Mouse (Mus musculus): ENCODE data around the gene Crispld2. TPM values are rescaled to one million over a fixed set of nuclear protein-coding genes. Genes with fewer than 3 reads are reported as not detected.

Crispld2 gene
- total and polyA plus RNA-seq, 3 experiments = not detected

DNA sequence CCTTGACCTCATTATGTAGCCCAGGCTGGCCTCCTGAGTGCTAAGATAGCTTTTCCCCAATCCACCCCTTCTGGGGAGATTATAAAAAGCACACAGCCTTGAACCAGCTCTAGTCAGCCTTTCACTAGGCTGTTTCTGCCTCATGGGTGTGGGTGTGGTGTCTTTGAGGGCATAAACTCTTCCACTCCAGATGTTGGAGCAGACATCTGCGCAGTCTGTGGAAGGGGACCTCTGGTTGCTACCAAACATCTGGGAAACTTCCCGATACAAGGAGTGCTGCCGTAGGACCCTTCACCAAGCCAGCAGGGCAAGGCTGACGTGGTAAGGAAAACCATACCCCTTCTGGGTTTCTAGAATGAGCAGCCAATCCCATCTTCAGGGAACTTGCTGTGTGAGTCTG lies 59.7 kb downstream of the Crispld2 start:
- in situ Hi-C loops (cut with MboI; ENCODE audit: low pct_ligation_motif_present, low pct_unique_long_range_greater_than_20kb, low sequenced_read_pairs) (no loop called here), dilution Hi-C loops (cut with MboI; ENCODE audit: extremely low pct_ligation_motif_present, extremely low pct_unique_long_range_greater_than_20kb, low sequenced_read_pairs) (no loop called here)
- Histone ChIP-seq H3K36me3 (replicated peaks in 1 of 2; ENCODE audit: control insufficient read depth in 1 of 2, insufficient read depth in 1 of 2, low read length in 1 of 2) (no peaks in the 10 kb centered on the region), H3K27ac (ENCODE audit: insufficient read depth, low read depth) (no peak overlapping the region), H3K4me3 (replicated peaks in 1 of 3; ENCODE audit: low read depth in 2 of 3, low read length in 2 of 3, poor library complexity in 1 of 3) (no peak overlapping the region), H3K9me3 (replicated peaks; ENCODE audit: low read length) (peaks cover 8% of the 10 kb centered on the region), H3K9ac (ENCODE audit: insufficient read depth, low read depth) (no peak overlapping the region), H3K79me2 (replicated peaks; ENCODE audit: control insufficient read depth, extremely low read depth, insufficient read depth, poor library complexity, severe bottlenecking) (no peaks in the 10 kb centered on the region), H3K27me3 (replicated peaks) (peaks cover 77% of the 10 kb centered on the region), H3K4me2 (ENCODE audit: insufficient read depth, low read depth, poor library complexity, severe bottlenecking) (no peak overlapping the region), H3K4me1 (ENCODE audit: control insufficient read depth in 1 of 2, insufficient read depth in 2 of 2) (peaks cover 0 to 5% of the 10 kb centered on the region in 2 experiments; a peak in 2 of 4 replicates)
- no peak for TF ChIP-seq TBP (conservative IDR thresholded peaks at IDR 0.05; ENCODE audit: low read depth, low read length)
- no peak for TF ChIP-seq ZNF384 (IDR thresholded peaks at IDR 0.05; ENCODE audit: low read depth, low read length)
- no peak for TF ChIP-seq ETS1 (conservative IDR thresholded peaks at IDR 0.05; ENCODE audit: low read depth, low read length)
- TF ChIP-seq E2F4 (IDR thresholded peaks at IDR 0.05; ENCODE audit: insufficient replicate concordance, low read depth, low read length) = no peak
- TF ChIP-seq CHD2 (IDR thresholded peaks at IDR 0.05; ENCODE audit: low read length) = no peak
- TF ChIP-seq USF1 (IDR thresholded peaks at IDR 0.05; ENCODE audit: low read depth, low read length) = no peak
- no peak for TF ChIP-seq MAZ (IDR thresholded peaks at IDR 0.05; ENCODE audit: low read depth, low read length)
- TF ChIP-seq ELF1 (IDR thresholded peaks at IDR 0.05; ENCODE audit: low read depth, low read length) = no peak
- no peak for TF ChIP-seq ZKSCAN1 (IDR thresholded peaks at IDR 0.05; ENCODE audit: borderline replicate concordance, low read depth, low read length)
- DNase-seq (ENCODE audit: extremely low read depth) = no peak

DNA sequence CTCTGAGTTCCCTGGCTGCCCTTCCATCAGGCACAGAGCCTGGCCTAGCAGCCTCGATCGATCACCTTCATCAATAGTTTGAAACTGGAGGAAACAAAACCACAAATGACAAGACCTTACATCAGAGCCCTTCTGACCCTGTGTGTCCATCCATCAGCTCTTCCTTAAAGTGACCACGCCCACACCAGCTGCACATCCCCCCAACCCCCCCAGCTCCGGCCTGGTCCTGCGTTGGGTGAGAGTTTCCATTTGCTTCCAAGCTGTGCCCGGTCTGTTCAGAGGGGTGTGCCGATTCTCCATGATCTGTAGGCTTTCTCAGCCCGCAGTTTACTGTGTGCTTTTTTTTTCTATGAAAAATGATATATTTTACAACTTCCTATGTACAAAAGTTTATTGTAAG lies 60.1 kb downstream of the Crispld2 start:
- Histone ChIP-seq H3K9ac (ENCODE audit: insufficient read depth, low read depth) (no peak overlapping the region), H3K4me2 (ENCODE audit: insufficient read depth, low read depth, poor library complexity, severe bottlenecking) (no peak overlapping the region), H3K27me3 (replicated peaks) (peaks cover 77% of the 10 kb centered on the region), H3K4me1 (ENCODE audit: control insufficient read depth in 1 of 2, insufficient read depth in 2 of 2) (peaks cover 0 to 5% of the 10 kb centered on the region in 2 experiments; a peak in 2 of 4 replicates), H3K9me3 (replicated peaks; ENCODE audit: low read length) (peaks cover 8% of the 10 kb centered on the region), H3K4me3 (replicated peaks in 1 of 3; ENCODE audit: low read depth in 2 of 3, low read length in 2 of 3, poor library complexity in 1 of 3) (no peak overlapping the region), H3K27ac (ENCODE audit: insufficient read depth, low read depth) (no peak overlapping the region), H3K79me2 (replicated peaks; ENCODE audit: control insufficient read depth, extremely low read depth, insufficient read depth, poor library complexity, severe bottlenecking) (no peaks in the 10 kb centered on the region), H3K36me3 (replicated peaks in 1 of 2; ENCODE audit: control insufficient read depth in 1 of 2, insufficient read depth in 1 of 2, low read length in 1 of 2) (no peaks in the 10 kb centered on the region)
- in situ Hi-C loops (cut with MboI; ENCODE audit: low pct_ligation_motif_present, low pct_unique_long_range_greater_than_20kb, low sequenced_read_pairs) = no loop called here
- TF ChIP-seq CHD1 (IDR thresholded peaks at IDR 0.05; ENCODE audit: low read depth, low read length) (no peak), JUND (conservative IDR thresholded peaks at IDR 0.05; ENCODE audit: low read depth, low read length) (no peak), ELF1 (IDR thresholded peaks at IDR 0.05; ENCODE audit: low read depth, low read length) (no peak), POLR2A (IDR thresholded peaks at IDR 0.05; ENCODE audit: low read depth, low read length) (no peak), MAFK (IDR thresholded peaks at IDR 0.05; ENCODE audit: insufficient replicate concordance, low read length) (no peak), ZC3H11A (IDR thresholded peaks at IDR 0.05; ENCODE audit: low read depth, low read length) (no peak), TBP (conservative IDR thresholded peaks at IDR 0.05; ENCODE audit: low read depth, low read length) (no peak), CHD2 (IDR thresholded peaks at IDR 0.05; ENCODE audit: low read length) (no peak), BHLHE40 (IDR thresholded peaks at IDR 0.05; ENCODE audit: low read depth, low read length) (no peak), ETS1 (conservative IDR thresholded peaks at IDR 0.05; ENCODE audit: low read depth, low read length) (no peak), SIN3A (IDR thresholded peaks at IDR 0.05; ENCODE audit: low read length) (no peak), ZKSCAN1 (IDR thresholded peaks at IDR 0.05; ENCODE audit: borderline replicate concordance, low read depth, low read length) (no peak), POLR2AphosphoS2 (IDR thresholded peaks at IDR 0.05; ENCODE audit: low read depth, low read length) (no peak), MAZ (IDR thresholded peaks at IDR 0.05; ENCODE audit: low read depth, low read length) (no peak), EP300 (IDR thresholded peaks at IDR 0.05; ENCODE audit: low read length) (no peak), NRF1 (IDR thresholded peaks at IDR 0.05; ENCODE audit: low read depth, low read length) (no peak), ZNF384 (IDR thresholded peaks at IDR 0.05; ENCODE audit: low read depth, low read length) (no peak), GABPA (IDR thresholded peaks at IDR 0.05; ENCODE audit: insufficient replicate concordance, low read depth, low read length) (no peak), RCOR1 (conservative IDR thresholded peaks at IDR 0.05; ENCODE audit: low read depth, low read length) (no peak)
- no peak for DNase-seq (ENCODE audit: extremely low read depth)
- dilution Hi-C loops (cut with MboI; ENCODE audit: extremely low pct_ligation_motif_present, extremely low pct_unique_long_range_greater_than_20kb, low sequenced_read_pairs) = no loop called here
